Mouse (Mus musculus): ENCODE measurements around the gene Rgs9. TPM values are rescaled to one million over a fixed set of nuclear protein-coding genes. Genes with fewer than 3 reads are reported as not detected.

The Rgs9 gene
- polyA plus RNA-seq, 1 experiment from 2014 or later: 2.8 TPM

- no peak overlapping the region for H3K9ac ChIP-seq (ENCODE audit: low read length)
- WGBS: 33% methylated on average over 8 of the region's 8 CpGs
- no peaks in the 10 kb centered on the region for H3K36me3 ChIP-seq (ENCODE audit: control insufficient read depth, insufficient read depth, low read length)
- no peak overlapping the region for H3K27ac ChIP-seq (replicated peaks; ENCODE audit: low read depth, low read length)
- H3K4me1 ChIP-seq (ENCODE audit: control insufficient read depth, insufficient read depth, low read length): no peaks in the 10 kb centered on the region
- H3K27me3 ChIP-seq (ENCODE audit: control insufficient read depth, insufficient read depth, low read length): no peaks in the 10 kb centered on the region
- H3K4me3 ChIP-seq (ENCODE audit: low read depth, low read length): no peak overlapping the region
- H3K9me3 ChIP-seq (ENCODE audit: control insufficient read depth, low read length): no peaks in the 10 kb centered on the region
- H3K4me2 ChIP-seq (ENCODE audit: low read depth, severe bottlenecking): no peak overlapping the region
- no peak for ATAC-seq (ENCODE audit: insufficient number of reproducible peaks, low FRiP score, low TSS enrichment, low read depth)
- no peak for DNase-seq (ENCODE audit: low spot score)
Measured at GRCm38 (mm10) chr11:109320361-109320933, 22.5 kb upstream of the Rgs9 start.

- DNase-seq (ENCODE audit: low spot score) (no peak), ATAC-seq (ENCODE audit: insufficient number of reproducible peaks, low FRiP score, low TSS enrichment, low read depth) (no peak)
- H3K27ac ChIP-seq (replicated peaks; ENCODE audit: low read depth, low read length): no peak overlapping the region
- H3K9me3 ChIP-seq (ENCODE audit: control insufficient read depth, low read length): no peaks in the 10 kb centered on the region
- H3K4me3 ChIP-seq (ENCODE audit: low read depth, low read length): no peak overlapping the region
- no peaks in the 10 kb centered on the region for H3K36me3 ChIP-seq (ENCODE audit: control insufficient read depth, insufficient read depth, low read length)
- no peaks in the 10 kb centered on the region for H3K4me1 ChIP-seq (ENCODE audit: control insufficient read depth, insufficient read depth, low read length)
- H3K27me3 ChIP-seq (ENCODE audit: control insufficient read depth, insufficient read depth, low read length): no peaks in the 10 kb centered on the region
- 79% methylated on average over 5 of the region's 5 CpGs for WGBS
- H3K9ac ChIP-seq (ENCODE audit: low read length): no peak overlapping the region
- H3K4me2 ChIP-seq (ENCODE audit: low read depth, severe bottlenecking): no peak overlapping the region
Measured at GRCm38 (mm10) chr11:109319946-109320345, 22.0 kb upstream of the Rgs9 start.

- WGBS: 87% methylated on average over 4 of the region's 4 CpGs
- ATAC-seq (ENCODE audit: insufficient number of reproducible peaks, low FRiP score, low TSS enrichment, low read depth): no peak
Measured at GRCm38 (mm10) chr11:109319471-109319870, 21.5 kb upstream of the Rgs9 start.

GRCm38 (mm10) chr11:109316921-109317320 is 19.0 kb upstream of the Rgs9 start:
- no peaks in the 10 kb centered on the region for H3K9me3 ChIP-seq (ENCODE audit: control insufficient read depth, low read length)
- H3K9ac ChIP-seq (ENCODE audit: low read length): no peak overlapping the region
- H3K4me2 ChIP-seq (ENCODE audit: low read depth, severe bottlenecking): no peak overlapping the region
- no peaks in the 10 kb centered on the region for H3K27me3 ChIP-seq (ENCODE audit: control insufficient read depth, insufficient read depth, low read length)
- 42% methylated on average over 4 of the region's 4 CpGs for WGBS
- DNase-seq (ENCODE audit: low spot score) (no peak), ATAC-seq (ENCODE audit: insufficient number of reproducible peaks, low FRiP score, low TSS enrichment, low read depth) (no peak)
- no peaks in the 10 kb centered on the region for H3K36me3 ChIP-seq (ENCODE audit: control insufficient read depth, insufficient read depth, low read length)
- H3K27ac ChIP-seq (replicated peaks; ENCODE audit: low read depth, low read length): no peak overlapping the region
- no peaks in the 10 kb centered on the region for H3K4me1 ChIP-seq (ENCODE audit: control insufficient read depth, insufficient read depth, low read length)
- no peak overlapping the region for H3K4me3 ChIP-seq (ENCODE audit: low read depth, low read length)

More at GRCm38 (mm10) chr11:109319471-109319870, 21.5 kb upstream of the Rgs9 start:
- no peak overlapping the region for H3K27ac ChIP-seq (replicated peaks; ENCODE audit: low read depth, low read length)
- no peak overlapping the region for H3K4me2 ChIP-seq (ENCODE audit: low read depth, severe bottlenecking)
- no peak overlapping the region for H3K9ac ChIP-seq (ENCODE audit: low read length)
- no peak overlapping the region for H3K4me3 ChIP-seq (ENCODE audit: low read depth, low read length)
- no peaks in the 10 kb centered on the region for H3K36me3 ChIP-seq (ENCODE audit: control insufficient read depth, insufficient read depth, low read length)
- H3K9me3 ChIP-seq (ENCODE audit: control insufficient read depth, low read length): no peaks in the 10 kb centered on the region
- no peak for DNase-seq (ENCODE audit: low spot score)
- no peaks in the 10 kb centered on the region for H3K27me3 ChIP-seq (ENCODE audit: control insufficient read depth, insufficient read depth, low read length)
- H3K4me1 ChIP-seq (ENCODE audit: control insufficient read depth, insufficient read depth, low read length): no peaks in the 10 kb centered on the region

- no peaks in the 10 kb centered on the region for H3K36me3 ChIP-seq (ENCODE audit: control insufficient read depth, insufficient read depth, low read length)
- peak; percentile 87 for ATAC-seq (ENCODE audit: insufficient number of reproducible peaks, low FRiP score, low TSS enrichment, low read depth)
- peak overlapping the region; percentile 61 for H3K4me2 ChIP-seq (ENCODE audit: low read depth, severe bottlenecking)
- H3K4me3 ChIP-seq (ENCODE audit: low read depth, low read length): peak overlapping the region; percentile 56
- DNase-seq (ENCODE audit: low spot score): peak; percentile 81
- no peaks in the 10 kb centered on the region for H3K4me1 ChIP-seq (ENCODE audit: control insufficient read depth, insufficient read depth, low read length)
- peak overlapping the region; percentile 70 for H3K9ac ChIP-seq (ENCODE audit: low read length)
- H3K9me3 ChIP-seq (ENCODE audit: control insufficient read depth, low read length): no peaks in the 10 kb centered on the region
- no peaks in the 10 kb centered on the region for H3K27me3 ChIP-seq (ENCODE audit: control insufficient read depth, insufficient read depth, low read length)
- H3K27ac ChIP-seq (replicated peaks; ENCODE audit: low read depth, low read length): no peak overlapping the region
- 14% methylated on average over 20 of the region's 20 CpGs for WGBS
Measured at GRCm38 (mm10) chr11:109311885-109312605, 14.1 kb upstream of the Rgs9 start.

GRCm38 (mm10) chr11:109305680-109306079 is 7.8 kb upstream of the Rgs9 start:
- DNase-seq (ENCODE audit: low spot score) (no peak), ATAC-seq (ENCODE audit: insufficient number of reproducible peaks, low FRiP score, low TSS enrichment, low read depth) (no peak)
- Histone ChIP-seq H3K4me3 (ENCODE audit: low read depth, low read length) (no peak overlapping the region), H3K4me2 (ENCODE audit: low read depth, severe bottlenecking) (no peak overlapping the region), H3K36me3 (ENCODE audit: control insufficient read depth, insufficient read depth, low read length) (no peaks in the 10 kb centered on the region), H3K27me3 (ENCODE audit: control insufficient read depth, insufficient read depth, low read length) (no peaks in the 10 kb centered on the region), H3K9ac (ENCODE audit: low read length) (no peak overlapping the region), H3K27ac (replicated peaks; ENCODE audit: low read depth, low read length) (no peak overlapping the region), H3K9me3 (ENCODE audit: control insufficient read depth, low read length) (no peaks in the 10 kb centered on the region), H3K4me1 (ENCODE audit: control insufficient read depth, insufficient read depth, low read length) (no peaks in the 10 kb centered on the region)
- 78% methylated on average over 5 of the region's 5 CpGs for WGBS

- DNase-seq (ENCODE audit: low spot score) (no peak), ATAC-seq (ENCODE audit: insufficient number of reproducible peaks, low FRiP score, low TSS enrichment, low read depth) (no peak)
- no peaks in the 10 kb centered on the region for H3K27me3 ChIP-seq (ENCODE audit: control insufficient read depth, insufficient read depth, low read length)
- no peak overlapping the region for H3K27ac ChIP-seq (replicated peaks; ENCODE audit: low read depth, low read length)
- H3K9ac ChIP-seq (ENCODE audit: low read length): no peak overlapping the region
- WGBS: 75% methylated on average over 4 of the region's 4 CpGs
- H3K36me3 ChIP-seq (ENCODE audit: control insufficient read depth, insufficient read depth, low read length): no peaks in the 10 kb centered on the region
- no peak overlapping the region for H3K4me2 ChIP-seq (ENCODE audit: low read depth, severe bottlenecking)
- no peaks in the 10 kb centered on the region for H3K9me3 ChIP-seq (ENCODE audit: control insufficient read depth, low read length)
- H3K4me3 ChIP-seq (ENCODE audit: low read depth, low read length): no peak overlapping the region
- H3K4me1 ChIP-seq (ENCODE audit: control insufficient read depth, insufficient read depth, low read length): no peaks in the 10 kb centered on the region; the same call in 1 of the 2 replicates
Measured at GRCm38 (mm10) chr11:109302338-109302737, 4.4 kb upstream of the Rgs9 start.

GRCm38 (mm10) chr11:109297031-109297430 is 898 bp downstream of the Rgs9 start:
- DNase-seq (ENCODE audit: low spot score) (no peak), ATAC-seq (ENCODE audit: insufficient number of reproducible peaks, low FRiP score, low TSS enrichment, low read depth) (no peak)
- no peak overlapping the region for H3K9ac ChIP-seq (ENCODE audit: low read length)
- H3K27ac ChIP-seq (replicated peaks; ENCODE audit: low read depth, low read length): no peak overlapping the region
- WGBS: 82% methylated on average over 7 of the region's 7 CpGs
- no peak overlapping the region; the same call in 1 of the 2 replicates for H3K4me2 ChIP-seq (ENCODE audit: low read depth, severe bottlenecking)
- H3K4me3 ChIP-seq (ENCODE audit: low read depth, low read length): no peak overlapping the region
- no peaks in the 10 kb centered on the region for H3K27me3 ChIP-seq (ENCODE audit: control insufficient read depth, insufficient read depth, low read length)
- peaks cover 2% of the 10 kb centered on the region; the same call in 1 of the 2 replicates for H3K4me1 ChIP-seq (ENCODE audit: control insufficient read depth, insufficient read depth, low read length)
- H3K9me3 ChIP-seq (ENCODE audit: control insufficient read depth, low read length): no peaks in the 10 kb centered on the region
- H3K36me3 ChIP-seq (ENCODE audit: control insufficient read depth, insufficient read depth, low read length): no peaks in the 10 kb centered on the region

All from limb, embryonic 11.5 days (tissue).